Mouse (Mus musculus): Measurements from ENCODE around the gene Rusc1. TPM values are rescaled to one million over a fixed set of nuclear protein-coding genes. Genes with fewer than 3 reads are reported as not detected.

The Rusc1 gene
- polyA plus RNA-seq, 1 experiment from 2014 or later = 13.9 TPM

GRCm38 (mm10) chr3:89058783-89059182, 34.3 kb downstream of the Rusc1 start:
- ATAC-seq (ENCODE audit: insufficient read depth) (no peak), DNase-seq (peak; percentile 41)
- Histone ChIP-seq H3K4me2 (no peak overlapping the region), H3K4me3 (ENCODE audit: low read depth, low read length) (no peak overlapping the region), H3K4me1 (ENCODE audit: insufficient read depth) (no peaks in the 10 kb centered on the region), H3K27ac (ENCODE audit: low read depth) (no peak overlapping the region), H3K27me3 (ENCODE audit: insufficient read depth, low read length) (no peaks in the 10 kb centered on the region), H3K36me3 (ENCODE audit: insufficient read depth) (peaks cover 92% of the 10 kb centered on the region), H3K9me3 (ENCODE audit: low read depth, low read length) (no peaks in the 10 kb centered on the region), H3K9ac (no peak overlapping the region)
- TF ChIP-seq CTCF (IDR thresholded peaks at IDR 0.05; ENCODE audit: low read depth) = peak; percentile 55
- WGBS = 80% methylated on average over 3 of the region's 3 CpGs

GRCm38 (mm10) chr3:89058361-89058760, 34.8 kb downstream of the Rusc1 start:
- H3K4me2 ChIP-seq = no peak overlapping the region
- no peak overlapping the region for H3K4me3 ChIP-seq (ENCODE audit: low read depth, low read length)
- TF ChIP-seq CTCF (IDR thresholded peaks at IDR 0.05; ENCODE audit: low read depth) = no peak
- H3K9ac ChIP-seq = no peak overlapping the region
- no peaks in the 10 kb centered on the region for H3K4me1 ChIP-seq (ENCODE audit: insufficient read depth)
- WGBS = 92% methylated on average over 9 of the region's 9 CpGs
- peaks cover 91% of the 10 kb centered on the region for H3K36me3 ChIP-seq (ENCODE audit: insufficient read depth)
- no peaks in the 10 kb centered on the region for H3K9me3 ChIP-seq (ENCODE audit: low read depth, low read length)
- no peaks in the 10 kb centered on the region for H3K27me3 ChIP-seq (ENCODE audit: insufficient read depth, low read length)
- no peak overlapping the region for H3K27ac ChIP-seq (ENCODE audit: low read depth)
- no peak for ATAC-seq (ENCODE audit: insufficient read depth)
- DNase-seq = no peak

- Histone ChIP-seq H3K4me1 (ENCODE audit: insufficient read depth) (no peaks in the 10 kb centered on the region), H3K9me3 (ENCODE audit: low read depth, low read length) (no peaks in the 10 kb centered on the region), H3K4me3 (ENCODE audit: low read depth, low read length) (no peak overlapping the region), H3K4me2 (no peak overlapping the region), H3K27me3 (ENCODE audit: insufficient read depth, low read length) (no peaks in the 10 kb centered on the region), H3K9ac (no peak overlapping the region), H3K27ac (ENCODE audit: low read depth) (no peak overlapping the region), H3K36me3 (ENCODE audit: insufficient read depth) (peaks cover 91% of the 10 kb centered on the region)
- TF ChIP-seq CTCF (IDR thresholded peaks at IDR 0.05; ENCODE audit: low read depth) = no peak
- no peak for DNase-seq
- WGBS = 97% methylated on average over 4 of the region's 4 CpGs
- no peak for ATAC-seq (ENCODE audit: insufficient read depth)
These were observed 49.8 kb downstream of the Rusc1 start for GRCm38 (mm10) chr3:89043359-89043758.

Other genes with a start within 250 kb of the Rusc1 start
- 47.9 and 51.4 TPM in 2 replicates for gene Msto1, start 179.3 kb downstream of the Rusc1 start, polyA plus RNA-seq (2014; fragmentation: Nextera tagmentation; extraction: Ambion mirVana)
- gene Ash1l, start 142.7 kb downstream of the Rusc1 start, polyA plus RNA-seq (2014; fragmentation: Nextera tagmentation; extraction: Ambion mirVana) = 22.9 and 23.1 TPM in 2 replicates
- 126 and 139 TPM in 2 replicates for gene Dap3, start 142.1 kb downstream of the Rusc1 start, polyA plus RNA-seq (2014; fragmentation: Nextera tagmentation; extraction: Ambion mirVana)
- not detected in 2 replicates for gene Gm43738, start 7.8 kb upstream of the Rusc1 start, polyA plus RNA-seq (2014; fragmentation: Nextera tagmentation; extraction: Ambion mirVana)
- gene Fdps, start 8.6 kb upstream of the Rusc1 start, polyA plus RNA-seq (2014; fragmentation: Nextera tagmentation; extraction: Ambion mirVana) = 164 and 177 TPM in 2 replicates
- 0.08 TPM in 1 of 2 replicates, not detected in the other for gene Pklr, start 42.8 kb upstream of the Rusc1 start, polyA plus RNA-seq (2014; fragmentation: Nextera tagmentation; extraction: Ambion mirVana)
- gene Hcn3, start 66.9 kb upstream of the Rusc1 start, polyA plus RNA-seq (2014; fragmentation: Nextera tagmentation; extraction: Ambion mirVana) = 0.47 and 0.61 TPM in 2 replicates
- gene Clk2, start 71.5 kb upstream of the Rusc1 start, polyA plus RNA-seq (2014; fragmentation: Nextera tagmentation; extraction: Ambion mirVana) = 26.1 and 26.4 TPM in 2 replicates
- 90.2 and 98.9 TPM in 2 replicates for gene Scamp3, start 84.2 kb upstream of the Rusc1 start, polyA plus RNA-seq (2014; fragmentation: Nextera tagmentation; extraction: Ambion mirVana)
- gene Fam189b, start 89.8 kb upstream of the Rusc1 start, polyA plus RNA-seq (2014; fragmentation: Nextera tagmentation; extraction: Ambion mirVana) = 18.2 and 19.4 TPM in 2 replicates
- gene Gba, start 109.6 kb upstream of the Rusc1 start, polyA plus RNA-seq (2014; fragmentation: Nextera tagmentation; extraction: Ambion mirVana) = 34.4 and 35.5 TPM in 2 replicates
- gene Thbs3, start 121.9 kb upstream of the Rusc1 start, polyA plus RNA-seq (2014; fragmentation: Nextera tagmentation; extraction: Ambion mirVana) = 33.6 and 39.9 TPM in 2 replicates
- 193 and 212 TPM in 2 replicates for gene Mtx1, start 133.8 kb upstream of the Rusc1 start, polyA plus RNA-seq (2014; fragmentation: Nextera tagmentation; extraction: Ambion mirVana)
- gene Muc1, start 135.7 kb upstream of the Rusc1 start, polyA plus RNA-seq (2014; fragmentation: Nextera tagmentation; extraction: Ambion mirVana) = 43.0 and 50.4 TPM in 2 replicates
- 293 and 312 TPM in 2 replicates for gene Krtcap2, start 152.7 kb upstream of the Rusc1 start, polyA plus RNA-seq (2014; fragmentation: Nextera tagmentation; extraction: Ambion mirVana)
- gene Trim46, start 153.0 kb upstream of the Rusc1 start, polyA plus RNA-seq (2014; fragmentation: Nextera tagmentation; extraction: Ambion mirVana) = 5.7 and 6.3 TPM in 2 replicates
- gene Dpm3, start 166.0 kb upstream of the Rusc1 start, polyA plus RNA-seq (2014; fragmentation: Nextera tagmentation; extraction: Ambion mirVana) = 118 and 119 TPM in 2 replicates
- 58.5 and 60.2 TPM in 2 replicates for gene Slc50a1, start 177.3 kb upstream of the Rusc1 start, polyA plus RNA-seq (2014; fragmentation: Nextera tagmentation; extraction: Ambion mirVana)
- gene Efna1, start 187.8 kb upstream of the Rusc1 start, polyA plus RNA-seq (2014; fragmentation: Nextera tagmentation; extraction: Ambion mirVana) = 68.3 and 70.4 TPM in 2 replicates
- 4.7 and 5.8 TPM in 2 replicates for gene Efna3, start 229.7 kb upstream of the Rusc1 start, polyA plus RNA-seq (2014; fragmentation: Nextera tagmentation; extraction: Ambion mirVana)
- 24.6 and 27.0 TPM in 2 replicates for gene Efna4, start 244.7 kb upstream of the Rusc1 start, polyA plus RNA-seq (2014; fragmentation: Nextera tagmentation; extraction: Ambion mirVana)

All from lung, embryonic 14.5 days (tissue).